Mouse (Mus musculus) testis, adult 2 months (tissue): ENCODE data around the gene Leo1.

Experiments used
- CTCF ChIP-seq: fragments of 200-500 bp; IDR thresholded peaks from 2 replicates; pipeline ENCODE4 v1.5.1; 2012; ENCODE audit warnings: low read depth, mild to moderate bottlenecking, inconsistent platforms, low read length, moderate library complexity; ENCODE audit not compliant: control insufficient read depth, insufficient read depth, insufficient replicate concordance
- POLR2A ChIP-seq: fragments of 200-500 bp; IDR thresholded peaks from 2 replicates; pipeline ENCODE4 v1.6.1; 2012; ENCODE audit warnings: low read depth, mild to moderate bottlenecking, inconsistent platforms, low read length, moderate library complexity; ENCODE audit not compliant: control insufficient read depth

GRCm38 (mm10) chr9:75455684-75456083 is 14.4 kb downstream of the Leo1 start:
- TF ChIP-seq CTCF (no peak), POLR2A (no peak)
